Mouse (Mus musculus): ENCODE results near the gene Jph4.

GRCm38 (mm10) chr14:55115846-55116245 is 889 bp downstream of the Jph4 start:
- TF ChIP-seq POLR2A (IDR thresholded peaks at IDR 0.05; ENCODE audit: extremely low read depth, insufficient read depth, low read length) (no peak), CTCF (IDR thresholded peaks at IDR 0.05; ENCODE audit: low read depth, low read length) (no peak)
